Mouse (Mus musculus) kidney, postnatal 0 days (tissue): ENCODE data around the gene Usp10. TPM values are rescaled to one million over a fixed set of nuclear protein-coding genes. Genes with fewer than 3 reads are reported as not detected.
A peak's percentile ranks its signal among the peaks of the same experiment; 100 is the strongest.

Experiments used
- ATAC-seq: fragments of 200-750 bp; cut with Nextera tagmentation; replicated peaks from 2 replicates; pipeline ENCODE4 v1.8.0; 2017; ENCODE audit warnings: low read depth, moderate number of reproducible peaks, moderate TSS enrichment, moderate library complexity; ENCODE audit not compliant: low FRiP score
- DNase-seq: peaks from one replicate; pipeline ENCODE4 v3.0.0-alpha.2; 2016; ENCODE audit warnings: low spot score
- H3K27ac ChIP-seq: fragments of 300-500 bp; sonication (generic); 2 replicates; pipeline ENCODE4 v1.5.1; 2014; ENCODE audit warnings: mild to moderate bottlenecking
- H3K27me3 ChIP-seq: fragments of 300-500 bp; sonication (generic); 2 replicates; pipeline ENCODE4 v1.6.1; 2014; ENCODE audit warnings: low read length, mixed read lengths; ENCODE audit not compliant: insufficient read depth
- H3K36me3 ChIP-seq: fragments of 300-500 bp; sonication (generic); 2 replicates; pipeline ENCODE4 v1.6.1; 2014; ENCODE audit warnings: low read length, mixed read lengths; ENCODE audit not compliant: insufficient read depth
- H3K4me1 ChIP-seq: fragments of 300-500 bp; sonication (generic); replicated peaks from 2 replicates; pipeline ENCODE4 v1.6.1; 2014; ENCODE audit warnings: antibody characterized with exemption, low read length, mixed read lengths; ENCODE audit not compliant: insufficient read depth
- H3K4me2 ChIP-seq: fragments of 300-500 bp; sonication (generic); 2 replicates; pipeline ENCODE4 v1.6.1; 2014; ENCODE audit warnings: mild to moderate bottlenecking, low read length, moderate library complexity, mixed read lengths
- H3K4me3 ChIP-seq: fragments of 300-500 bp; sonication (generic); replicated peaks from 2 replicates; pipeline ENCODE4 v1.5.1; 2014; ENCODE audit warnings: low read depth, low read length
- H3K9ac ChIP-seq: fragments of 300-500 bp; sonication (generic); 2 replicates; pipeline ENCODE4 v1.6.1; 2014; ENCODE audit warnings: low read depth, low read length
- H3K9me3 ChIP-seq: fragments of 300-500 bp; sonication (generic); replicated peaks from 2 replicates; pipeline ENCODE4 v1.6.1; 2016; ENCODE audit warnings: low read length, inconsistent platforms, mixed read lengths
- CTCF ChIP-seq: IDR thresholded peaks from 2 replicates; pipeline ENCODE4 v1.5.1; 2016; ENCODE audit warnings: antibody characterized with exemption, low read depth, mild to moderate bottlenecking, moderate library complexity
- WGBS: fragments of 180-500 bp; shearing (Covaris S2); extraction: QIAGEN DNeasy Blood & Tissue Kit; methylation state at CpG from one replicate; pipeline ENCODE4 v1.1.7; 2014; 5-methylcytosine and 5-hydroxymethylcytosine counted together
- polyA plus RNA-seq: library from polyadenylated mRNA; unstranded; fragments of >200 nt; fragmentation: Nextera tagmentation; extraction: Ambion mirVana; gene quantifications from 2 replicates; pipeline ENCODE4 v1.2.1, GENCODE M21; 2015

The Usp10 gene
- polyA plus RNA-seq, 1 experiment from 2014 or later, result 97.5 TPM

- DNase-seq (no peak), ATAC-seq (no peak)
- no peak for TF ChIP-seq CTCF
- H3K4me3 ChIP-seq, result no peak overlapping the region
- H3K36me3 ChIP-seq, result no peaks in the 10 kb centered on the region
- H3K27me3 ChIP-seq, result no peaks in the 10 kb centered on the region
- H3K4me2 ChIP-seq, result peak overlapping the region; percentile 93
- WGBS, result 46% methylated on average over 6 of the region's 6 CpGs
- no peak overlapping the region for H3K9ac ChIP-seq
- peaks cover 52% of the 10 kb centered on the region for H3K4me1 ChIP-seq
- no peak overlapping the region for H3K27ac ChIP-seq
- no peaks in the 10 kb centered on the region for H3K9me3 ChIP-seq
These were observed 2.5 kb downstream of the Usp10 start for GRCm38 (mm10) chr8:119912643-119913042.

GRCm38 (mm10) chr8:119913181-119913580 is 3.0 kb downstream of the Usp10 start:
- H3K4me1 ChIP-seq, result peaks cover 52% of the 10 kb centered on the region
- H3K9ac ChIP-seq, result no peak overlapping the region; the same call in 1 of the 2 replicates
- WGBS, result 58% methylated on average over 3 of the region's 3 CpGs

GRCm38 (mm10) chr8:119914161-119914560 is 4.0 kb downstream of the Usp10 start:
- H3K27me3 ChIP-seq, result no peaks in the 10 kb centered on the region
- no peak overlapping the region for H3K4me3 ChIP-seq
- H3K27ac ChIP-seq, result no peak overlapping the region
- peak overlapping the region; percentile 26 for H3K4me2 ChIP-seq
- TF ChIP-seq CTCF, result no peak
- 25% methylated on average over 2 of the region's 2 CpGs for WGBS
- ATAC-seq, result no peak
- peaks cover 52% of the 10 kb centered on the region for H3K4me1 ChIP-seq
- H3K9ac ChIP-seq, result no peak overlapping the region
- no peaks in the 10 kb centered on the region for H3K9me3 ChIP-seq
- no peaks in the 10 kb centered on the region for H3K36me3 ChIP-seq
- DNase-seq, result no peak

More at GRCm38 (mm10) chr8:119913181-119913580, 3.0 kb downstream of the Usp10 start:
- Histone ChIP-seq H3K4me3 (no peak overlapping the region), H3K9me3 (no peaks in the 10 kb centered on the region), H3K27me3 (no peaks in the 10 kb centered on the region), H3K4me2 (peak overlapping the region; percentile 26; the same call in 1 of the 2 replicates), H3K27ac (no peak overlapping the region), H3K36me3 (no peaks in the 10 kb centered on the region)
- ATAC-seq, result no peak
- TF ChIP-seq CTCF, result no peak
- DNase-seq, result no peak

GRCm38 (mm10) chr8:119915298-119915697 is 5.1 kb downstream of the Usp10 start:
- no peak for DNase-seq
- Histone ChIP-seq H3K4me2 (no peak overlapping the region), H3K4me1 (peaks cover 52% of the 10 kb centered on the region), H3K9ac (no peak overlapping the region), H3K36me3 (no peaks in the 10 kb centered on the region), H3K27ac (no peak overlapping the region), H3K9me3 (no peaks in the 10 kb centered on the region), H3K27me3 (no peaks in the 10 kb centered on the region), H3K4me3 (no peak overlapping the region)
- WGBS, result 83% methylated on average over 4 of the region's 4 CpGs
- ATAC-seq, result no peak
- no peak for TF ChIP-seq CTCF

- Histone ChIP-seq H3K36me3 (no peaks in the 10 kb centered on the region), H3K9ac (no peak overlapping the region), H3K27ac (no peak overlapping the region), H3K4me1 (peaks cover 49% of the 10 kb centered on the region), H3K4me3 (no peak overlapping the region), H3K27me3 (no peaks in the 10 kb centered on the region), H3K9me3 (no peaks in the 10 kb centered on the region), H3K4me2 (no peak overlapping the region)
- TF ChIP-seq CTCF, result no peak
- no peak for DNase-seq
- no peak for ATAC-seq
- WGBS, result 62% methylated on average over 16 of the region's 16 CpGs
These were observed 6.2 kb downstream of the Usp10 start for GRCm38 (mm10) chr8:119916237-119916892.

- H3K4me1 ChIP-seq, result peaks cover 43% of the 10 kb centered on the region
- no peak overlapping the region for H3K9ac ChIP-seq
- no peaks in the 10 kb centered on the region for H3K36me3 ChIP-seq
- H3K27ac ChIP-seq, result no peak overlapping the region
- WGBS, result 86% methylated on average over 3 of the region's 3 CpGs
- no peak overlapping the region for H3K4me3 ChIP-seq
- DNase-seq (no peak), ATAC-seq (no peak)
- H3K27me3 ChIP-seq, result no peaks in the 10 kb centered on the region
- H3K4me2 ChIP-seq, result no peak overlapping the region
- H3K9me3 ChIP-seq, result no peaks in the 10 kb centered on the region
- no peak for TF ChIP-seq CTCF
These were observed 7.3 kb downstream of the Usp10 start for GRCm38 (mm10) chr8:119917415-119917814.
